Mouse (Mus musculus) layer of hippocampus, adult 8-10 months (tissue): ENCODE measurements around the gene Mdk. TPM values are rescaled to one million over a fixed set of nuclear protein-coding genes. Genes with fewer than 3 reads are reported as not detected.

Source experiments
- DNase-seq, 2 experiments: peaks; one replicate each; pipeline ENCODE4 v3.0.0; 2022; ENCODE audit warnings: low spot score in 2 of 2
- microRNA-seq, 2 experiments: library from miRNA; unstranded; fragments of <30 nt; microRNA quantifications; one replicate each; pipeline ENCODE4 v1.2.0; 2022
- total RNA-seq, 4 experiments: library from RNA; stranded (reverse); gene quantifications; 2 replicates each; pipeline ENCODE4 v1.2.4; 2022

Gene Mdk
- total RNA-seq, 4 experiments from 2014 or later = 21.4 to 27.8 (median 24.1) TPM

- DNase-seq = no peak
Measured at GRCm38 (mm10) chr2:91916346-91916977, 15.6 kb downstream of the Mdk start.

- DNase-seq = no peak
Measured at GRCm38 (mm10) chr2:91913328-91914110, 18.6 kb downstream of the Mdk start.

- DNase-seq = no peak
Measured at GRCm38 (mm10) chr2:91912616-91913015, 19.5 kb downstream of the Mdk start.

- peak; percentile 35 to 44 for DNase-seq
Measured at GRCm38 (mm10) chr2:91906141-91906540, 26.0 kb downstream of the Mdk start.

- DNase-seq = peak in 1 of 2 experiments; percentile 32
Measured at GRCm38 (mm10) chr2:91904618-91905307, 27.3 kb downstream of the Mdk start.

- DNase-seq = no peak
Measured at GRCm38 (mm10) chr2:91903171-91903925, 28.7 kb downstream of the Mdk start.

GRCm38 (mm10) chr2:91902336-91902735 is 29.8 kb downstream of the Mdk start:
- DNase-seq = no peak

- DNase-seq = no peak
Measured at GRCm38 (mm10) chr2:91900431-91900830, 31.7 kb downstream of the Mdk start.

- no peak for DNase-seq
Measured at GRCm38 (mm10) chr2:91899141-91899540, 33.0 kb downstream of the Mdk start.

GRCm38 (mm10) chr2:91897968-91898367 is 34.1 kb downstream of the Mdk start:
- DNase-seq = no peak

GRCm38 (mm10) chr2:91895401-91895800 is 36.7 kb downstream of the Mdk start:
- no peak for DNase-seq

- no peak for DNase-seq
Measured at GRCm38 (mm10) chr2:91894716-91895115, 37.4 kb downstream of the Mdk start.

GRCm38 (mm10) chr2:91884616-91885015 is 47.5 kb downstream of the Mdk start:
- DNase-seq = no peak

- DNase-seq = peak in 1 of 2 experiments; percentile 34
Measured at GRCm38 (mm10) chr2:91883961-91884360, 48.1 kb downstream of the Mdk start.

Small RNAs within 50 kb of the gene (microRNA-seq; reads per million reads assigned to microRNA genes)
- 1.3 to 2.3 reads per million in 2 experiments for gene Mir6999

Other genes starting within 250 kb of the Mdk start
- 10 to 100 TPM; 67.1 to 87.7 (median 74.4) TPM for gene Atg13, start 221.7 kb downstream of the Mdk start, total RNA-seq
- 10 to 100 TPM in 1 of 4 experiments, 1 to 10 TPM in 3; 6.7 to 10.7 (median 8.0) TPM for gene Harbi1, start 221.4 kb downstream of the Mdk start, total RNA-seq
- gene Ambra1, start 202.2 kb downstream of the Mdk start, total RNA-seq = 10 to 100 TPM; 49.8 to 55.9 (median 52.8) TPM
- gene Chrm4, start 5.0 kb downstream of the Mdk start, total RNA-seq = 10 to 100 TPM; 27.0 to 29.9 (median 29.1) TPM
- not detected for gene Gm9821, start 13.4 kb upstream of the Mdk start, total RNA-seq
- gene Dgkz, start 43.6 kb upstream of the Mdk start, total RNA-seq = 100 to 1,000 TPM; 463 to 479 (median 474) TPM
- 1 to 10 TPM; 2.5 to 2.8 (median 2.7) TPM for gene Creb3l1, start 92.2 kb upstream of the Mdk start, total RNA-seq
- gene Phf21a, start 160.8 kb upstream of the Mdk start, total RNA-seq = 100 to 1,000 TPM; 139 to 167 (median 156) TPM